Mouse (Mus musculus) kidney, adult 9 months (tissue): ENCODE results near the gene Plek2.

Source experiments
- DNase-seq: peaks from one replicate; pipeline ENCODE4 v3.0.0; 2022

The Plek2 gene

DNA sequence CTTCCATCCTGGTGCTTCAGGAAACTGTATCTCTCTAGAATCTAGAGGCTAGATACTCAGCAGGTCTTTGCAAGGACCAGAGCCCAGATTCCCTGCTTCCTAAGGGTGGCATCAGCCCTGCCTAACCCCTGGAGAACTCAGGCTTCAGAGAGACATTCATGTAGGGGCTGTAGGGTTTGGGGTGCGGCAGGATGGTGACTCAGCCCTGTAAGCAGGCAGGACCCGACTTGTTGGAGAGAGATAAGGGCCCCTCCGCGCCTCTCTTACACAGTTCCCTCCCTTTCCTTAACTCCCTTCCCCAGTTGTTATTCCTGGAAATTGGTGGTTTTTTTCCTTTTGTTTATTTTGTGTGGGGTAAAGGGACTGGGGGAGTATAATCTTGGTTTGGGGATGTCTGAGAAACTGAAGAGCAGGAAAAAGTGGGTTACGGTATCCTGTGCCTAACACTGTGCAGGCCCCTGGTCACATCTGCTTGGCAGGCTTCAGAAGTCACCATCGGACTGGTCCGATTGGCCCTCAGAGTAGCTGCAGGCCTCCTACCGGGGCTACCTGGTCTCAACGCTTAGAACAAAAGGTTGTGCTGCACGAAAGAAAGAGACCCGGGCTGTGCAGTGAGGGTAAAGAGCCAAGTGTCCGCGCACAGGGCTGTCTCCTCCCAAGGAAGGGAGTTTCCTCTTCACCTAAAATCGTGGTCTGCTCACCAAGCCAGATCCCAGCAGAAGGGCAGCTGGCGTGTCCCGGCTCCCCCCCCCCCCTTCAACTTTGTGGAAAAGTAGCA is 4.1 kb upstream of the Plek2 start:
- no peak for DNase-seq

DNA sequence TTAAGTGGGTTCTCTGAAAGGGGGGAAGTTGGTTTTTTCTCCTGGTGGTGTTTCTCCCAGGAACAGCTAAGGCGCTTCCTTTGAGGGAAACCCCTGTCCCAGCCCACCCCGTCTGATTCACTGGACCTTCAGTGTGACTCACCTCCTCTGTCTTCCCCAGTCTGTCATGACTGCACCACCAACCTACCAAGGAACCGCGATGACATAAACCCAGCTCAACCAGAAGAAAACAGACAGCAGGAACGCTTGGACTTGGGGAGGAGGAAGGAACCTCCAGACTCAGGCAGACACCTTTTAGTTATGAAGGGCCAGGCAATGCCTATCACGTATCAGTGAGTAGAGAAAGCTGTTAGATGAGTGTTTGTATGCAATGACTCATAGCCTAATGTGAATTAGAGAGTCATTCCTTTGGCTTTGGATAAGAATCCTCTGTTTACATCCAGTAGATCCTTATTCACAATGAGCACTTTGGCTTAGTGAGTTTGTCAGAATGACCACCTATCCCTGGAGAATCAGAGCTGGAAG is 1.4 kb upstream of the Plek2 start:
- no peak for DNase-seq

DNA sequence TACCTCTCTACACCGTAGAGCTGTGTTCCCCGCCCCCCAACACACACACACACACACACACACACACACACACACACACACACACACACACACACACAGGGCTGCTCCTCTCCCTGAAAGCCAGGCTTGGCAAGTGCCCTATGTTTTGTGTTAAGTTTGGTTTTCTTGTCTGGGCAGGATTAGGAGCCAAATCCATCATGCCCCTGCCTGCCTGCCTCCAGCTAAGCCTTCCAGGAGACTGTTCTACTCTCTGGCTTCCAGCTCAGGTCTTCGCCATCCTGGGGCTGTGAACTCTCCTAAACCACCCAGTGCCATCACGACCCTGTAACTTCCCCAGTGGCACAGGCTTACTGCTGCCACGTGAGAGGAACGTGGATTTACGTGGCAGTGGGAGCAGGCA is 2.3 kb downstream of the Plek2 start:
- DNase-seq, result no peak

DNA sequence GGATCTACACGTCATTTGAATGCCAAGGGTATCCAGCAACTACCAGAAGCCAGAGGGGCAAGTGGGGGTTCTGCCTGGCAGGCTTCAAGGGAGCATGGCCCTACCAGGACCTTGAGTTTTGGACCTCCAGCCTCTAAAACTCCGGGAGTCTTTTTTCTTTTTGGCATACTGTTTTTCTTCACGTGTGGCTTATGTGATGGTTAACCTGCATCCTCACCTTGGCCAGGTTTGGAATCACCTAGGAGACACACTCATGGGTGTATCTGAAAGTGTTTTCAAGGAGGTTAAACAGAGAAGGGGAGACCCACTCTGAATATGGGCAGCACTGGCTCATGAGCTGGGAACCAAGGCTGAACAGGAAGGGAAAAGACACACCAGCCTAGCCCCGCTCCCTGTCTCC is 3.5 kb downstream of the Plek2 start:
- DNase-seq, result no peak

DNA sequence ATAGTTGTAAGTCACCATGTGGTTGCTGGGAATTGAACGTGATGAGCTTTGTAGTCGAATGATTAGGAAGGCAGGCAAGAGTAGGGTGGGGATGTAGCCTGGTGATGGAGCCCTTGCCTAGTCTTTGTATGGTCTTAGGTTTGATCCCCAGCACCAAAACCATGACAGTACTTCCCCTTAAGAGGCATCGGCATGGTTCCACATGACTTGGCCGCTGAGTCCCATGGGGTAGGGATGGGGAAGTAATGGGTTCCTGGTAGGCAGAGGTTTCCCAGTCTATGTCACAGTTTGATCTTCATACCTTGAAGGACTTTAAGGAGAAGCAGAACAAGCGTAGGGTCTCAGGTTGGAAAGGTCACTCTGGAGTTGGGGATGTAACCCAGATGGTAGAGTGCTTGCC is 5.3 kb downstream of the Plek2 start:
- no peak for DNase-seq

DNA sequence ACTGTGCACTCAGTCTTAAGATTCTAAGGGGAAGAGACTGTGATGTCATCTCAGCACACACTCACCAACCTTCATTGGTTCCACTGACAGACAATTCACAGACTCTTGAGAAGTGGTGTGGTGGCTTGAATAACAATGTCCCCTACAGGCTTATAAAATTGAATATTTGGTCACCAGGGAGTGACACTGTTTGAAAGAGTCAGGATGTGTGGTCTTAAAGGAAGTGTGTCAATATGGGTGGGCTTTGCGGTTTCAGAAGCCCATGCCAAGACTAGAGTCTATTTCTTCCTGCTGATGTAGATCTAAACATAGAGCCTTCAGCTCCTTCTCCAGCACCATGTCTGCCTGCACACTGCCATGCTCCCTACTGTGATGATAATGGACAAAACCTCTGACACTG is 8.9 kb downstream of the Plek2 start:
- DNase-seq, result no peak

DNA sequence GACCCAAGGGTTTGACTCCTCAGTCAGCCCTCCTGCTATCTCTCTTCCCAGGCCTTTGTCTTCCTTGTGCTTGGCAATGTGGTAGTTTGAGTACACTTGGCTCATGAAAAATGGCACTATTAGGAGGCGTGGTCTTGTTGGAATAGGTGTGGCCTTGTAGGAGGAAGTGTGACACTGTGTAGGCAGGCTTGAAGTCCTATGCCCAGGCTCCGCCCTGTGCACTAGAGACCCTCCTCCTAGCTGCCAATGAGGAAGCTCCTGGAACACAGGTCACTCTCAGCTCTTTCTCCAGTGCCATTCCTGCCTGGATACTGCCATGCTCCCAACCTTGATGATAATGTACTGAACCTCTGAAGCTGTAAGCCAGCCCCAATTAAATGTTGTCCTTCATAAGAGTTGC is 15.6 kb downstream of the Plek2 start:
- no peak for DNase-seq

DNA sequence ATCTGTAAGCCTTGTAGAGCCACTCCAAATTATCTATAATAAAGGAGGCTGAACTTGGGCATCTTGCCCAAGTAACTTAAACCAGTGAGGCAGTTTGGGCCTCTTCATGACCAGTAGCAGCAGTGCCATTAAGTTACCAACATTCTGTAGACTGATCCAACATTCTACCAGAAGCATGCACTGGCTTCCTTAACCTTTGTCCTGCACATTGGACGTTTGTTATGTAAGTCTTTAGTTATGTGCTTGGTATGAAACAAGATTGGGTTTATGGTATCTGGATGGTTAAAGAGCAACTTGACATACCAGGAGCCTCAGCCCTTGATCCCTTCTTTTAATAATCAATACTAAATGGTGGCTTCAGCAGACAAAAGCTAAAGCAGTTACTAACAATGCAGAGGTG is 16.7 kb downstream of the Plek2 start:
- peak; percentile 67 for DNase-seq

DNA sequence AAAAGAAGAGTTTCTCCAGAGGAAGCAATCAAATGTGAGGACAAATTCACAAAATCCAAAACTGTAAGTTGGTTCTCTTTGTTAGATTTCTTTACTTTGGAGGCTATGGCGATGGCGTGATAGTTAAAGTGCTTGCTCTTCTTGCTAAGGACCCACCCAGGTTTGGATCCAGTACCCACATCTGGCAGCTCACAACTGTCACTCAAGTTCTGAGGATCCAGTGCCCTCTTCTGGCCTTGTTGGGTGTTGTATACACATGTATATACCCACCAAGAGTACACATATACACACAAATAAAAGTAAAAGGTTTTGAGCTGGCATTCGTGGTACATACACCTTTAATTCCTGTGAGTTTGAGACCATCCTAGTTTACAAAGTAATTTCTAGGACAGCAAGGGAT is 32.2 kb downstream of the Plek2 start:
- DNase-seq, result no peak

DNA sequence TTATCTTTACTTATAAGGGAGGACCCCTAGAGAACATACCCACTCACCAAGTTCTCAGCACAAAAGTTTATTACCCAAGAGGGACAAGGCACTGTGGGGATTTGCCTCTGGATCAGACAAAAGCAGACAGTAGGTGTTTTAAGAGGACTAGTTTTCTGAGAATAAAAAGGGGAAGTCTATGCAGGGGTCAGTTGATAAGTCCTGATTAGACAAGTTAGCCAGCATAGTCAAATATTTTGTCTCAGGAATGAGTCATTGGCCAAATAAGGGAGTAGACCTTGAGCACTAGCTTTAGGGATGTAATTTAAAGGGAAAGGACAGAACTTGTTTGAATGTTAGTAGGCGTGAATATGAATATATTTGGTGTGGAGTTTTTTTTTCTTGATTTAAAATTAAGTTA is 38.6 kb downstream of the Plek2 start:
- DNase-seq, result no peak

DNA sequence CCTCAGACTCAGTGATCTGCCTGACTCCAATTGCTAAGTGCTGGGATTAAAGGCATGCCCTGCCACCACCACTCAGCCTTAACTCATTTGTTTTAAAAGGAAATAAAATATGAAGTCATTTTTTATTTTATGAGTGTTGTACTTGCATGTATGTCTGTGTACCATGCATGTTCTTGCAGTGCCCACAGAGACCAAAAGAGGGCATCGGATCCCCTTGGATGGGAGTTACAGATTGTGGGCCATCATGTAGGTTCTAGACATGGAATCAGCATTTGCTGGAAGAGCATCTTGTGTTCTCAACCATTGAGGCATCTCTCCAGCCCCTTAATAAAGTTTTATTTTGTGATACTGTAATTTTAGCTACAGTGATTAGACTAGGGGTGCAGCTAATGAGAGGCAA is 41.3 kb downstream of the Plek2 start:
- no peak for DNase-seq

DNA sequence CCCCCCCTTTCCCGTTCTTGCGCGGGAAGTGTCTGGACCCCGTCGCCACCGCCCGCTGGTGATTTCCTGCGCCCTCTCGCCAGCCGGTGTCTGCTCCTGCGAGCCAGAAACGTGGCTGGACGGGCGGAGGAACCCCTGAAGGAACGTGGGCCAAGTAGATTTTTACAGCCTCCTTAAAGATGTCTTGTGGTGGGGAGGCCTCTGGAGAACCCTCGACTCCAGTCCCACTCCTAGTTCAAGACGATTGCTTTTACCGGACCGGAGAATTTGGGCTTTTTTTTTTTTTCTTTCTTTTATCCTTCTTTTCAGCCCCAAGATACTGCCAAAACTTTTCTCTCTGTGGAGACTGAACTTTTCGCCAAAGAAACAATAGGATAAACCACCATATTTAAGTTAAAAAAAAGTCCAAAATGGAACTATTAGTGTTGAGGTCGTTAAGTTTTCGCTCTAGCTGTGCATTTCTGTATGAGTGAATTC is 44.5 kb downstream of the Plek2 start:
- DNase-seq, result no peak

DNA sequence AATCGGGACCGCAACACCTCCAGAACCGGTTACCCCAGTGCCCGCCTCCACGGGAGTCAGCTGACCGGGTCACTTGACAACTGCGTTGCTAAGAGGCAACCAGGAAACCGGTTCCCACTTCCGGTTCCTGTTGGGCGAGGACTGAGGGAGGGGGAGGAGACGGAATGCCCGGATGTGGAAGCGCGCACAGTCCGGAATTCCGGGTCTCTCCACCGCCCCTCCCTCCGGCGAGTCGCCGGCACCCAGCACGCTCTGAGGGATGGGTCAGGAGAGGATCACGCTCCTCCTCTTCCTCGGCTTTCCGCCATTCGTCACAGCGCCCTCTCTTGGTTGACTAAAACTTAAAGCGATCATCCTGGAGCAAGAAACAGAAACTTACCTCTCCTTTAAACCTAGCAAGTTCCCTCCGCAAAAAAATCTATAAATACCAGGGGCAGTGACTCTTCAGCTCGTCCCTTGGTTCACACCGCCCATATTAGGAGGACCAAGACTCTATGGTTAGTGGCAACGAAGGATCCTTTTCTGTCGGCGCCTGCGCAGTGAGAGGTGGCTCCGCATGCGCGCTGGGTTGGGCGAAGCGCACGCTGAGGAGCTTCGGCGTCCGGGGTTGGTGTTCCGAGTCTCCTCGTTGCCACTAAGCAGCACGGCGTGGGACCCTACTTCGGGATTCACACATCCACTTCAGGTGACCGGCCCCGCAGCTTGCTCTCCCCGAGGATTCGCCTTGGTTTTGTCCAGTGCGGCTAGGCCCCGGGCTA is 45.1 kb downstream of the Plek2 start, which contains the start of the genes Atp6v1d and Eif2s1:
Gene Atp6v1d, minus strand, starts transcription at position 143 of the 758 bp plus-strand sequence.
Gene Eif2s1, plus strand, starts transcription at position 324 of the 758 bp plus-strand sequence.
- DNase-seq, result peak; percentile 99

DNA sequence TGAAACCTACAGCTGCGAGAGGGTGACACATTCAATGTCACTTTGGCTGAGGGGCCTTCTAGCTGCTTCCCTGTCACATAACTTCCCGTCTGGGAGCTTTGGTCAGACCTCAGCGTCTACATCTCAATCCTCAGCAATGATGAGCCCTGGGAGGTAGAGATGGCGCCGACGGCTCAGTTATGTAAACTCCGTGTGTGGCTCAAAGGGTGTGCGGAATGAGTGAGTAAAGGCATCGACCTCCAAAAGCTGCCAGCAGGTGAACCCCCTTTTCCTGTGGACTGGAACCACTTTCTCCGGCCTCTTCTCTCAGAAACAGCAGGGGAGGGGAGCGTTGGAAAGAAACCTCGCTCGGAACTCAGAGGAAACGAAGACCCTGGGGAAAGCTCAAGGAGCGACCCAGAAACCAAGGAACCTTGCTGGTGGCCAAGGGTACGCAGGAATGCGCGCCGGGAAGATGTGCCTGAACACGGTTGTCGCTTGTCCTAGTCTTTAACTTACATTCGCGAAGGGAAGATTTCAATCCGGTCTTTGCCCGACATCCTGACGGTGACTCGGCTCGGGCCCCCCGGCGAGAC is 45.8 kb downstream of the Plek2 start:
- no peak for DNase-seq

DNA sequence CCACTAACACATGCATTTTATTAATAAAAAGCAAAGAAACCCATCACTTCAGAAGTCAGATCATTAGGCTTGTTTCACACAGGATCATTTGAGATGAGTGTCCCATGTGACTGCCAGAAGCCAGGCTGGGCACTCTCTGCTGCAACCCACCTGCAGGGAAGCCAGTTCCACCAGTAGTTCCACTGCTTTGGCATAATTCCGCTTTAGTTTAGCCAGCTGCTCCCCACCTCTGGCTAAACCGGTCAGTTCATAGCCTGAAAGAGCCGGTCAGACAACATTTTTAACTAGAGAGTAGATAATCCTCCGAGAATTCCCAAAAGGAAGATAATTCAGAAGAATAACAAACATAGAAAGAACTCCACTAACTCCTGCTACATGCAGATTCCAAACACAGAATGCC is 58.5 kb downstream of the Plek2 start:
- no peak for DNase-seq

DNA sequence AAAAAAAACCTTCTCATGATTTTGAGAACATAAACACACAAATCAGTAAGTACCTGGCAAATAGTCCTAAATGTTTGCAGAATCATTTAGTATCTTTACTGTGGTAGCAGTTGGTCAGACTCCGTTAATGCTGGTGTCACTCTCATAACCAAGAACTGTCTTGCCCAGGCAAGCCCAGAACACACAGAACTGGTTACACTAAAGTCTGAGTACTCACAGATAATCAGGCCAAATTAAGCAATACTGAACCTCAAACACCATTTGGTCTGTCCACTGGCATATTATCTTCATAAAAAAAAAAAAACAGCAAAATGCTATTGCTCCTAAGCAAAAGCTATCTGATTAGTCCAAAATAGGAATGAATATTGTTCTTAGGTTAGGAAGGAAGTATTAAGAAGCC is 64.3 kb downstream of the Plek2 start:
- no peak for DNase-seq

DNA sequence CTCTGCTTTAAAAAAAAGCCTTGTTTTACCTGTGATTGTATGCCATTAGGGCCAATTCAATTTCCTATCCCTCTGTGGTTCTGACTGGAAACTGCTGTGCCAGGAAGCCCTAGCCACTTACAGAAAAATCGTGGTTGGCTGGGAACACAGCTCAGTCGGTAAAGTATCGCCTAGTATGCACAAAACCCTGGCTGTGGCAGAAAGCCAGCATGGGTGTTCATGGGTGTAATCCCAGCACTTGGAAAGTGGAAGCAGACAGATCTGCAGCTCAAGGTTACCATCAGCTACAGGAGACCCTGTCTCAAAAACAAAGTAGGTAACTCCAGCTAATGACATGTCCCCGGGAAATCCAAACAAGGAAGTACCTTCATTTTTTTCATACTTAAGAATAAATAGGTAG is 66.9 kb downstream of the Plek2 start:
- DNase-seq, result peak; percentile 28
